In the genomic region with DNA sequence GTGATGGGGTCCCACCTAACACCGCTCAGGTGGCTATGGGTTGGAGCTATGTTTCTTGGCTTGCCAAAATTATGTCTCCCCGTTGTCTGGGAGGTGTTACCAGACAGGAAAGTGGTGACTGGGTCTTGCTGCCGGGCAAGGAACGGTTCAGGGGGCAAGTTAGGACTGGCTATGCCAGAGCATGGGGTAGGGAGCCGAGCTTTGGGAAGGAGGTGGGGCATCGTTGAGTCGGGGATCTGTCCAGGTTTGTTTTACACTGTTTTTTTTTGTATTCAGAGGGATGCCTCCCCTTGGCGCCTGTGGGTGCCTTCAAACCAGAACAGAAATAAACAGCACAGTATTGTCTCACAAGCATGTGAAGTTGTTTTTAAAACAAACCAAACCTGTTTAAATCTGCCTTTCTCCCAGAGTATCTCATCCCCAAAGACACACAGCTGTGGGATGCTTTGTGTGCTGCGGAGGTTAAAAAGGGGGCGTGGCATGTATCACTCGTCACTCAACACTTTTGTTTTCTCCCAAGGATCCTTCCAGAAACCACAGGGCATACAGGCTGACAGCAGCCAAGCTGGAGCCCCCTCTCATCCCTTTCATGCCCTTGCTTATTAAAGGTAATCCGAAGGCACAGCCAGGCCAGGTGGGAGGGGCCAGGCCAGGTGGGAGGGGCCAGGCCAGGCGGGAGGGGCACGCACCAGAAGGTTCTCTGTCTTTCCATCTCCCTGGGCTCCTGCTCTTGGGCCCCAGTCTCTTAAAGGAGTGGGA, we compare ENCODE assay signal across 10 mouse cellular contexts. TPM values are rescaled to one million over a fixed set of nuclear protein-coding genes. Genes with fewer than 3 reads are reported as not detected.
A peak's percentile ranks its signal among the peaks of the same experiment; 100 is the strongest.
DNase-seq lines count a peak whose midpoint lies in the region; ATAC-seq and TF ChIP-seq lines count a peak whose summit lies in the region.
"Had no signal": no experiment of that assay in that cellular context is flagged by ENCODE, and none has a peak within 500 bp of the region (broad histone marks: within the 10 kb centered on the region; RNA-seq: fewer than 3 reads in every experiment).

No protein-coding gene starts in this region.

- intact Hi-C loops in heart, postnatal 25 days (cut with DNase I), result loop anchor here (5.0 kb wide), 1 partner anchor 45 kb away; a partner anchor contains a TSS
- intact Hi-C loops in gastrocnemius, postnatal 36 days (cut with DNase I), result no loop called here

- H3K79me2 ChIP-seq in CH12.LX (replicated peaks; ENCODE audit: control insufficient read depth, extremely low read depth, insufficient read depth, poor library complexity, severe bottlenecking), result no peaks in the 10 kb centered on the region

- H3K27ac ChIP-seq in CH12.LX (ENCODE audit: insufficient read depth, low read depth), result no peak overlapping the region
- H3K27ac ChIP-seq in forebrain, embryonic 13.5 days, result no peak overlapping the region
- H3K27ac ChIP-seq in limb, embryonic 10.5 days, result no peak overlapping the region

- WGBS in forebrain, embryonic 13.5 days, result 47% methylated on average over 14 of the region's 14 CpGs
- WGBS in limb, embryonic 10.5 days, result 55% methylated on average over 14 of the region's 14 CpGs

- TF ChIP-seq RAD21 in CH12.LX (IDR thresholded peaks at IDR 0.05; ENCODE audit: low read depth, low read length), result no peak

- no peak for TF ChIP-seq EP300 in CH12.LX (IDR thresholded peaks at IDR 0.05; ENCODE audit: low read length)

- peak overlapping the region in 2 of 3 experiments; percentile 39 to 52 for H3K4me3 ChIP-seq in CH12.LX (replicated peaks in 1 of 3; ENCODE audit: low read depth in 2 of 3, low read length in 2 of 3, poor library complexity in 1 of 3)
- peak overlapping the region; percentile 15; the same call in 1 of the 2 replicates for H3K4me3 ChIP-seq in forebrain, embryonic 13.5 days
- peak overlapping the region; percentile 24 for H3K4me3 ChIP-seq in limb, embryonic 10.5 days

- peak; percentile 35 to 51 for DNase-seq in heart, adult 18-20 months
- no peak for DNase-seq in heart, postnatal 25 days (ENCODE audit: low spot score)
- DNase-seq in CH12.LX (ENCODE audit: extremely low read depth), result no peak
- no peak for DNase-seq in limb, embryonic 10.5 days (ENCODE audit: low spot score)
- DNase-seq in gastrocnemius, postnatal 36 days, result no peak
- DNase-seq in frontal cortex, postnatal 10 days (ENCODE audit: low spot score in 2 of 2), result no peak
- DNase-seq: spleen, adult 18-20 months had no signal

- ATAC-seq in forebrain, embryonic 13.5 days, result no peak
- ATAC-seq in megakaryocyte progenitor cell, adult 5-6 weeks (replicated peaks; ENCODE audit: poor library complexity), result no peak
- ATAC-seq: CD4-positive, CD25-positive, alpha-beta regulatory T cell, adult 4 months had no signal

- no peaks in the 10 kb centered on the region for H3K27me3 ChIP-seq in CH12.LX (replicated peaks)
- peaks cover 5% of the 10 kb centered on the region for H3K27me3 ChIP-seq in forebrain, embryonic 13.5 days
- H3K27me3 ChIP-seq in limb, embryonic 10.5 days (ENCODE audit: low read depth, poor library complexity, severe bottlenecking), result no peaks in the 10 kb centered on the region

- TF ChIP-seq CTCF in CH12.LX (conservative IDR thresholded peaks at IDR 0.05 in 1 of 2, IDR thresholded peaks at IDR 0.05 in 1 of 2; ENCODE audit: low read depth in 2 of 2, low read length in 2 of 2), result no peak

- H3K36me3 ChIP-seq in CH12.LX (replicated peaks in 1 of 2; ENCODE audit: control insufficient read depth in 1 of 2, insufficient read depth in 1 of 2, low read length in 1 of 2), result no peaks in the 10 kb centered on the region
- no peaks in the 10 kb centered on the region for H3K36me3 ChIP-seq in forebrain, embryonic 13.5 days (ENCODE audit: poor library complexity, severe bottlenecking)
- H3K36me3 ChIP-seq in limb, embryonic 10.5 days, result no peaks in the 10 kb centered on the region

- H3K4me2 ChIP-seq in CH12.LX (ENCODE audit: insufficient read depth, low read depth, poor library complexity, severe bottlenecking), result peak overlapping the region; percentile 23; the same call in 1 of the 2 replicates
- peak overlapping the region; percentile 42 for H3K4me2 ChIP-seq in forebrain, embryonic 13.5 days

- no peaks in the 10 kb centered on the region for H3K9me3 ChIP-seq in CH12.LX (replicated peaks; ENCODE audit: low read length)
- no peaks in the 10 kb centered on the region for H3K9me3 ChIP-seq in forebrain, embryonic 13.5 days (replicated peaks)
- no peaks in the 10 kb centered on the region for H3K9me3 ChIP-seq in limb, embryonic 10.5 days (replicated peaks)

- no peaks in the 10 kb centered on the region for H3K4me1 ChIP-seq in CH12.LX (ENCODE audit: control insufficient read depth in 1 of 2, insufficient read depth in 2 of 2)
- peaks cover 15% of the 10 kb centered on the region for H3K4me1 ChIP-seq in forebrain, embryonic 13.5 days
- H3K4me1 ChIP-seq in limb, embryonic 10.5 days, result peaks cover 33% of the 10 kb centered on the region

- dilution Hi-C loops in CH12.LX (cut with MboI; ENCODE audit: extremely low pct_ligation_motif_present, extremely low pct_unique_long_range_greater_than_20kb, low sequenced_read_pairs), result no loop called here

- in situ Hi-C loops in CH12.LX (cut with MboI; ENCODE audit: low pct_ligation_motif_present, low pct_unique_long_range_greater_than_20kb, low sequenced_read_pairs), result no loop called here

- TF ChIP-seq POLR2A in CH12.LX (IDR thresholded peaks at IDR 0.05; ENCODE audit: low read depth, low read length), result no peak

- no peak overlapping the region for H3K9ac ChIP-seq in CH12.LX (ENCODE audit: insufficient read depth, low read depth)
- no peak overlapping the region for H3K9ac ChIP-seq in forebrain, embryonic 13.5 days

TF ChIP-seq in CH12.LX, 34 proteins besides CTCF, POLR2A, EP300 and RAD21:
- TF ChIP-seq KAT2A (IDR thresholded peaks at IDR 0.05; ENCODE audit: insufficient replicate concordance, low read length) (no peak), ZMIZ1 (IDR thresholded peaks at IDR 0.05; ENCODE audit: low read depth, low read length) (no peak), CHD1 (IDR thresholded peaks at IDR 0.05; ENCODE audit: low read depth, low read length) (no peak), CHD2 (IDR thresholded peaks at IDR 0.05; ENCODE audit: low read length) (no peak), GABPA (IDR thresholded peaks at IDR 0.05; ENCODE audit: insufficient replicate concordance, low read depth, low read length) (no peak), NELFE (IDR thresholded peaks at IDR 0.05; ENCODE audit: low read depth, low read length) (no peak), ELF1 (IDR thresholded peaks at IDR 0.05; ENCODE audit: low read depth, low read length) (no peak), MYC (IDR thresholded peaks at IDR 0.05; ENCODE audit: low read depth, low read length) (no peak), MAX (IDR thresholded peaks at IDR 0.05; ENCODE audit: low read length) (no peak), ZC3H11A (IDR thresholded peaks at IDR 0.05; ENCODE audit: low read depth, low read length) (no peak), MEF2A (IDR thresholded peaks at IDR 0.05; ENCODE audit: borderline replicate concordance, low read depth, low read length) (no peak), TCF12 (IDR thresholded peaks at IDR 0.05; ENCODE audit: low read depth, low read length) (no peak), HCFC1 (IDR thresholded peaks at IDR 0.05; ENCODE audit: low read depth, low read length) (no peak), ZNF384 (IDR thresholded peaks at IDR 0.05; ENCODE audit: low read depth, low read length) (no peak), SMC3 (IDR thresholded peaks at IDR 0.05; ENCODE audit: low read depth, low read length) (no peak), ETS1 (conservative IDR thresholded peaks at IDR 0.05; ENCODE audit: low read depth, low read length) (no peak), MXI1 (IDR thresholded peaks at IDR 0.05; ENCODE audit: low read depth, low read length) (no peak), UBTF (IDR thresholded peaks at IDR 0.05; ENCODE audit: low read depth, low read length) (no peak)
TF ChIP-seq in CH12.LX: peak in this region for 0.

RNA-seq across cellular contexts. Expression of a gene that starts 43.5 kb away (rescaled TPM):
- 100 to 1,000 TPM; 270 to 291 TPM for total RNA-seq in heart, adult 18-20 months (2021)
- 100 to 1,000 TPM; 271 to 291 TPM for total RNA-seq in heart, postnatal 25 days (2021)
- 6.1 and 6.2 TPM in 2 replicates for total RNA-seq in CH12.LX (2012; rRNA removed)
- total RNA-seq in CH12.LX (2014; rRNA removed), result 6.6 TPM in 2 replicates
- polyA plus RNA-seq in CH12.LX (2012; ENCODE audit: insufficient read length, low read depth), result 3.5 and 4.1 TPM in 2 replicates
- 5.9 and 6.0 TPM in 2 replicates for polyA plus RNA-seq in forebrain, embryonic 13.5 days (2015; fragmentation: Nextera tagmentation; extraction: Ambion mirVana)
- 9.9 and 10.4 TPM in 2 replicates for polyA plus RNA-seq in limb, embryonic 10.5 days (2016; fragmentation: Nextera tagmentation; extraction: Ambion mirVana)
- total RNA-seq in gastrocnemius, postnatal 36 days (2021), result 100 to 1,000 TPM; 297 to 321 TPM
- total RNA-seq in megakaryocyte progenitor cell, adult 5-6 weeks (2015), result 76.0 and 84.5 TPM in 2 replicates
- 57.9 and 61.8 TPM in 2 replicates for total RNA-seq in megakaryocyte progenitor cell, adult 5-6 weeks (2017)

Comparison
In these comparisons a context has a peak if more than half of its experiments do, and no peak if none do; other contexts are left out.
1. DNase-seq: peak in heart, adult 18-20 months (2 of 2); none in heart, postnatal 25 days (single experiment), CH12.LX (single experiment), limb, embryonic 10.5 days (single experiment), gastrocnemius, postnatal 36 days (0 of 2) and frontal cortex, postnatal 10 days (0 of 2).
2. RNA of a gene that starts 43.5 kb away (total RNA-seq): 297 to 321 TPM in gastrocnemius, postnatal 36 days, 270 to 291 TPM in heart, adult 18-20 months, 271 to 291 TPM in heart, postnatal 25 days and 57.9 to 84.5 TPM in megakaryocyte progenitor cell, adult 5-6 weeks; 6.1 to 6.6 TPM in CH12.LX; every median in the first group is over 4 times any median in the second.
3. Peak in every context shown above with its lines, with median percentiles within 50 percentile points of each other: H3K4me3 ChIP-seq.